Mouse (Mus musculus): ENCODE results near the gene Gsdme. TPM values are rescaled to one million over a fixed set of nuclear protein-coding genes. Genes with fewer than 3 reads are reported as not detected.
A peak's percentile ranks its signal among the peaks of the same experiment; 100 is the strongest.

The Gsdme gene
- polyA plus RNA-seq, 3 experiments from 2014 or later = 13.9 to 18.5 (median 15.4) TPM

GRCm38 (mm10) chr6:50244126-50244525 lies 19.5 kb downstream of the Gsdme start:
- no peak for ATAC-seq

- no peak for ATAC-seq
Observed at GRCm38 (mm10) chr6:50240437-50240836, 23.2 kb downstream of the Gsdme start.

DNA sequence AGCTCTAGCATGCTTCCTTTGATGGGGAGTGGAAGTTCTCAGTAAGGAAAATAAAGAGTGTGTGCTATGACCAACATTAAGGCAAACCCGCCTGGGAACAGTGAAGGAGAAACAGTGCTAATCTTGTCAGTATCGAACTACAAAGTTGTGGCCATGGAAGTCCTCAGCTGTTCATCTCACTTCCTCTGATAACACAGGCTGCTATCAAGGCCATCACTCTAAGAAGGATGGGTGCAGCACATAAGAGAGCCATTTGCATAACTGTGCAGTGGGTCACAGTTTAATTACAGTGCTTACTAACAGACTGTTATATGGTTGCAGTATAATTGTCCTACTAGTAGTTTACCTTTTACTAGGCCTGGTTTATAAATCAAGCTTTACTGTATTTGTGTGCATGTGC lies 23.8 kb downstream of the Gsdme start:
- ATAC-seq = no peak

DNA sequence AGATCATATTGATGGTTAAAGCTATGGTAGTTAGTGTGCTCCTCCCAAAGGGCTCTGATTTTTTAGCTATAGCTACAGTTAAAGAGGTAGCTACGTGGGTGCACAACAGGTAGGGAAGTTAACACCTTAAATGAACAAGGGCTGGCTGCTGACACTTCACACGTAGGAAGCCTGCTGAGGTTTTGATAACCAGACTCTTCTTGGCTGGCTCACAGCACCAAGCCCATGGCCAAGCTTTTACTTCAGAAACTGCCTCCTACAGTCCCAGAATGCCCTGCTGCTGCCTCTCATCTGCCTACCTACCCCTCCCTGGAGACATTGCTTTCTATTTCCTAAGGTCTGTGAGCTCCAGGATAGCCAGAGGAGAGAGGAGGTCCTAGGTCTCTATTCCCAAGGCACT lies 25.7 kb downstream of the Gsdme start:
- no peak for ATAC-seq

GRCm38 (mm10) chr6:50232984-50233383 lies 30.7 kb downstream of the Gsdme start:
- ATAC-seq = no peak

GRCm38 (mm10) chr6:50231288-50231687 lies 32.4 kb downstream of the Gsdme start:
- ATAC-seq = no peak

- ATAC-seq = no peak
Observed at GRCm38 (mm10) chr6:50228180-50228579, 35.5 kb downstream of the Gsdme start.

- ATAC-seq = no peak
Observed at GRCm38 (mm10) chr6:50225232-50225631, 38.4 kb downstream of the Gsdme start.

DNA sequence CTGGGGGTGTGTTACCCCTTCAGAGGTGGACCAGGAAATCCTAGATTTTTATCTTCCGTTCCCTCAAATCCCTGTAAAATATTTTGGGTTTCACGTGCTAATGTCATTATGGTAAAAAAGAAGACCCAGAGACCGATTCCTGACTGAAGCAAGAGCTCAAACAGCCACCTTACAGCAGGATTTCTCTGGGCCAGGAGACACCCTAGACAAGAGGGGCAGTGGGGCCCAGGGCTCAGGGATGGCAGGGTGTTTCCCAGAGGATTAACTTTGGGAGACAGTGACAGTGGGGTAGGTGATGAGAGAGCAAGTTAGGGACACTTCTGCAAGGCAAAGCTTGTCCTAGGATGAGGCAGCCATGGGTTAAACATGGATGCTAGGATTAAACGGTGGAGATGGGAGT lies 40.1 kb downstream of the Gsdme start:
- ATAC-seq = no peak

- ATAC-seq = no peak
Observed at GRCm38 (mm10) chr6:50222986-50223385, 40.7 kb downstream of the Gsdme start.

- no peak for ATAC-seq
Observed at GRCm38 (mm10) chr6:50222351-50222750, 41.3 kb downstream of the Gsdme start.

DNA sequence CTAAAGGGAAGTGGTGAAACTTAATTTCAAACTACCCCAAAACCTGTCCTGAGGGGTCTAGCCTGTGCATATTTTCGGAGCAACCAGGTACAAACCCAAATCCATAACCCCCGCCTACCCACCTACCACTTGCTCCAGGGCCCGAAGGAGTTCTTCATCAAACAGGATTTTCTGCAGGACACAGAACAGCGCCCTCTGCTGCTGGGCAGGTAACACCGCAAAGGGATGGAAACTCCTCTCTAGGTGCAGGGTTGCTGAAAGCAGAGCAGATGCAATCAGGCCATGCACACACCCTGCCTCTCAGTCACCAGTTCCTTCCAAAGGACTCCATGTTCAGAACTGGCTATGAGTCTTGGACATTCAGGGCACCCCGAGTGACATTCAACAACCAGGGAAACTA lies 42.8 kb downstream of the Gsdme start:
- ATAC-seq = peak; percentile 46

- no peak for ATAC-seq
Observed at GRCm38 (mm10) chr6:50219066-50219465, 44.6 kb downstream of the Gsdme start.

DNA sequence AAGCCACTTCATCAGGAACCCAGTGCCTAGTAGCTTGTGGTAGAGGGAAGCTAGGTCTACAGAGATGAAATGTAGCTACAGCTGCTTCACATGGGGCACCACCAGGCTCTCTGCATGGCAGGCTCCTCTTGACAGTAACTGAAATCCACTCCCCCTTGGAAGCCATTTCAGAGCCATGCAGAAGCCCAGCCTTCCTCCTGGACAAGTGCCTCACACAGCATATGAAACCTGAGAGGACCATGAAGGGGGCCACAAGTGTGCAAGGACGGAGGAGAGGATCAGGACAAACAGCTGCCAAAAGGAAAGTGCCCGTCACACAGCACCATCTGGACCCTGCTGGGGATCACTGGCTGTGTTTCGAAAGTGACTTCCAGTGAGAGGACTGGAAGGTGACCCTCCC lies 45.0 kb downstream of the Gsdme start:
- ATAC-seq = no peak

DNA sequence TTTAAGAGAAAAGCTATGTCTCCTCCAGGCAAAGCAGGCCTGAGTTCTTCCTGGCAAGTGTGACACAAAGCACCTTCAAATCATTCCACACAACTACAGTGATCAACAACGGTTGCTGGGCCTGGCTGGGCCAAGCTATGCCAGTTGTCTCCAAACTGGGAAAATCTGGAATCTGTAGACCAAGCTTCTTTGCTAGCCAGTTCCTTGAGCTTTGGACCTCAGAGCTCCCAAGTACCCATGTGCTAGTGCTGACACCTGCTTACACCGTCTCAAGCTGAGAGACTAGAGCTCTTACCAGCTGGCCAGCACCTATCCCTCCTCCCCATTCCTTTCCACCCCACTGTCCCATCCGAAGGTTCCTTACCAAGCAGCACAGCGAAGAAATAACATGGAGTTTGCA lies 47.7 kb downstream of the Gsdme start:
- ATAC-seq = no peak

GRCm38 (mm10) chr6:50215373-50215745 lies 48.3 kb downstream of the Gsdme start:
- ATAC-seq = no peak

GRCm38 (mm10) chr6:50214711-50215372 lies 48.8 kb downstream of the Gsdme start:
- ATAC-seq = no peak

GRCm38 (mm10) chr6:50205093-50205492 lies 58.6 kb downstream of the Gsdme start:
- ATAC-seq = no peak

GRCm38 (mm10) chr6:50204356-50204755 lies 59.3 kb downstream of the Gsdme start:
- no peak for ATAC-seq

GRCm38 (mm10) chr6:50193851-50194250 lies 69.8 kb downstream of the Gsdme start:
- no peak for ATAC-seq

DNA sequence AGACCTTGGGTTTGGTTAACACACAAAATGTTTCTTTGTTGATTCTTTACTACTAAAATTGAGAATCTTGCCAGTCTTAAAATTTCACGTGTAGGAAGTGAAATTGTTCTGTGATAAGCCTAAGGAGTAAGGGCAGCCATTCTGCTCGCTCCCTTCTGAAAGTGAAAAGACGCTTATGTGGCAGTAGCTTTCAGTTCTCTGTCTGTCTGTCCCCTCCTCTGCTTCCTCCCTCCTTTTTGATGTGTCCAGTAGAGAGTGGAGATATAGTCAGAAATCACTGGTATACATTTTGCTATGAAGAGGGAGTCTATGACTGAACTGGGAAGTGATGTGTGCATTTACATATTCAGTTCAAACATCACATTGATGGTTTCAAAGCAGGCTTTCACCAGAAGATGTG lies 70.8 kb downstream of the Gsdme start:
- no peak for ATAC-seq

GRCm38 (mm10) chr6:50192169-50192568 lies 71.5 kb downstream of the Gsdme start:
- ATAC-seq = no peak

DNA sequence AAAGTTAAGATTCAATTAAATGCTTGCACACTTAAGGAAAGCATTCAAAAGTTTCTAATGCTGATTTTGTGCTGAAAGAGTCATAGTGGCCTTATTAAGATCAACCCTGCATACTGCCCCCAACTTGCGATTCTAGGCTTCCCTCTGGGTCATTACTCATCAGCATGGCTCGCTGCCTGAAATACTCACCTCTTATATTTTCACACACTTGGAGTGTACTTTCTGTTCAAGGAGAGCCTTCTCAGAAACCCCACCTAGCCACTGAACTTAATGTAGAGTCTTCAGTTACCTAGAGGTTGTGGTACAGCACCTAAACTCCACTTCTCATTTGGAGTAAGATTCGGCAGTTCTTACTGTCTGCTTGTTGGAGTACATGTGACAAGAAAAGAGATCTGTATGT lies 72.1 kb downstream of the Gsdme start:
- ATAC-seq = no peak

- ATAC-seq = no peak
Observed at GRCm38 (mm10) chr6:50189376-50189775, 74.3 kb downstream of the Gsdme start.

DNA sequence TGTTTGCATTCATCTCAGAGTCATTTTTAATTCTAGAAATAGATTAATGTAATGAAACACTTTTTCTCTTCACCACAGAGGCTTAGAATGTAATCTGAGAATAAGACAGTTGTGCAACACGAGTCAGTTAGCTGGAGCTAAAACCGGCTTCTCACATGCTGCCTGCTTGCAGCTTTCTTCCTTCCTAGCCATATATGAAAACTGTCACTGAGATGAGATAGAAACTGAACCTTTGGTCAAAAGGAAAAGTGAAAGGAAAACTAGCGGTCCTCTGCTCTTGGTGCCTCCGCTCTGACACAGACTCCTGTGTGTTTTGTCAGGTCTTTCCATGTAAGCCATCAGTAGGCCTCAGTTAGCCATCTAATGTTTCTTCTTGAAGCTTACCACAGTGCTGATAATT lies 75.7 kb downstream of the Gsdme start:
- ATAC-seq = peak; percentile 75

Measured in inflammation-experienced regulatory T-cells, adult 6 months (primary cell).